Mouse (Mus musculus) thymus, postnatal 14 days (tissue): Measurements from ENCODE around the gene Pip5kl1.
A peak's percentile ranks its signal among the peaks of the same experiment; 100 is the strongest.

Source experiments
- DNase-seq: peaks from one replicate; pipeline ENCODE4 v3.0.0; 2021

Gene Pip5kl1

DNA sequence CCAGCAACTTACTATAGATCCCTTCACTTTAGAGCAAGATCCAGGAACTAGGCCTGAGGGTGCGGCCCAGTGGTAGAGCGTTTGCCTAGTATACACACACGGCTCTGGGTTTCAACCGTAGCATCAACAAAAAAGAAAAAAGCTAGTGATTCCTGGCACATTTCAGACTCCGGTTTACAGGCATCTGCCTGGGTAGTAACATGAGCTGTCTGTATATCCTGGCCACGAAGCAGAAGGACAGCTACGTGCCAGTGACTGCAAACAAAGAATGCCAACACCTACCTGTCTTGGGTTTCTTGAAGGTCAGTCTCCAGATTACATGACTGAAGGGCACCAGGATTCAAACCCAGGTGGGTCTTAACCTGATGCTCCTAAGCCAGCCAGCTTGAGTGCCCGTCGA, 25.4 kb upstream of the Pip5kl1 start:
- no peak for DNase-seq

GRCm38 (mm10) chr2:32549764-32550163, 24.8 kb upstream of the Pip5kl1 start:
- no peak for DNase-seq

DNA sequence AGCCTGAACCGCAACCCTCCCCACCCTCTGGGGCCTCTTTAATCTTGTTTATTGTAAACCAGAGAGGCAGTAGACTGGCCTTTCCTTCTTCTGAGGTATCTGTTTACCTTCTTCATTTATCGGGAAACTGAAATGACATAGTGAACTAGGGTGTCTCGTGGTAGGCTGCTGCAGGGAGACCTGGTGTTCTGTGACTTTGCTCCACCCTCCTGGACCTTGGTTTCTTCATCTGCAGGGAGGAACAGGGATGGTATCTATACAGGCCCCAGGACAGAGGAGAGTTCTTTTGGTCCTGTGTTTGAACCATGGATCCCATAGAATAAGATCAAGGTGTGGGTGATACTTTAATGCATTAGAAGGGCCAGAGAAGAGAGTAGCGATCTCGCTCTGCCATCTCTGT, 23.4 kb upstream of the Pip5kl1 start:
- no peak for DNase-seq

GRCm38 (mm10) chr2:32553592-32554148, 20.9 kb upstream of the Pip5kl1 start:
- DNase-seq: no peak

GRCm38 (mm10) chr2:32555484-32555883, 19.1 kb upstream of the Pip5kl1 start:
- no peak for DNase-seq

DNA sequence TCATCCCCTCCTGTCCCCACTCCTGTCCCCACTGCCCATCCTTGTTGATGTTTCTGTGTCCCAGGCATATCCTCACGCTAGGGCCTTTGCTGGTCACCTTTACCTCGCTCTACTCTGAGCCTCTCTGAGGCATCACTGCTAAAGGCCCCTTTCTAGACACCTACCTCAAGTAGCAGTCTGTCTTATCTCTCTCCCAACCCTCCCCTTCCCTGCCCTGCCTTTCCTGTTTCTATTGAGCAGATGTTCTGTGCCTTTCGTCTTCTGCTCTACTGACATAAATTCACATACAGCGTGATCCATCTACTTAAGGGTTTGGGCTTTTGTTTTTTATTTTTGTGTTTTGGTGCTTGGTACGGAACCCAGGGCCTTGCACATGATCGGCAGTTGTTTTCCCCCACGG, 18.6 kb upstream of the Pip5kl1 start:
- peak; percentile 59 for DNase-seq

DNA sequence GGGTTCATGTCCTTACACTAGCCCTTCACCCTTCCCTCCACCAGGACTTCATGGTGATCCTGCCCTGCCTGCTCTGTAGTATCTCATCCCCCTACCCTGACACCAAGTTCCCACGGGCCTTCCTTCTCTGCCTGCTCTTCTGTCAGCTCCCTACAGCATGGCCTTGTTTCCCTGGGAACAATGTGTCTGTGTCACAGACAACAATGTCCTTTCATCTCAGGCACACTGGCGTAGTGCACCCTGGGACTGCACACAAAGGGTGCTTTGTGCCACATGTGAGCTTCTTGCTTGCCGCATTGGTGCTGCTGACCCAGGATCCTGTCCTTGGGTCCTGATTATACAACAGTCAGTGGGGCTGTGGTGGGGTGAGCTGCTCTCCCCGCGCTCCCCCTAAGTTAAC, 15.0 kb upstream of the Pip5kl1 start:
- no peak for DNase-seq

GRCm38 (mm10) chr2:32566536-32567063, 8.0 kb upstream of the Pip5kl1 start:
- peak; percentile 75 for DNase-seq

DNA sequence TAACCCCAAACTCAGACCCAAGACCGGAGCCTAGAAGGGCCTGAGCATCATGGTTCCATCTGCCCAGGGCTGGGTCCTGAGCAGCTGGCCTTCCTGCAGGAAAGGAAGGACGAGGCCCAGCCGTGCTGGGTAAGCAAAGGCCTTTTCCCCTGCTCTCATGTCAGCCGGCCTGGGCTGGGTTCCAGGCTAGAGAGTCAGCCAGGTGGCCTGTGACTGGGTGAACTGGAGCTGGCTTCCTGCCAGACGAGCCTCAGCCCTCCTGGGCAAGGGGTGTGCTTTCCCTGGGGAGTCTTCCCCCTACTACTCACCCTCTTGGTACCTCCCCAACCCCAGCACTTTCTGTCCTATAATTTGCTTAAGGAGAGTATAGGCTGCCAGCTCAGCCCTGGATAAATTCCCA, 6.4 kb upstream of the Pip5kl1 start:
- DNase-seq: no peak

GRCm38 (mm10) chr2:32568941-32569340, 5.7 kb upstream of the Pip5kl1 start:
- DNase-seq: no peak

- DNase-seq: peak; percentile 92
Measured at GRCm38 (mm10) chr2:32570698-32571494, 3.7 kb upstream of the Pip5kl1 start, which contains the start of gene Dpm2. Gene Dpm2 (plus strand): TSS chr2:32570858.

DNA sequence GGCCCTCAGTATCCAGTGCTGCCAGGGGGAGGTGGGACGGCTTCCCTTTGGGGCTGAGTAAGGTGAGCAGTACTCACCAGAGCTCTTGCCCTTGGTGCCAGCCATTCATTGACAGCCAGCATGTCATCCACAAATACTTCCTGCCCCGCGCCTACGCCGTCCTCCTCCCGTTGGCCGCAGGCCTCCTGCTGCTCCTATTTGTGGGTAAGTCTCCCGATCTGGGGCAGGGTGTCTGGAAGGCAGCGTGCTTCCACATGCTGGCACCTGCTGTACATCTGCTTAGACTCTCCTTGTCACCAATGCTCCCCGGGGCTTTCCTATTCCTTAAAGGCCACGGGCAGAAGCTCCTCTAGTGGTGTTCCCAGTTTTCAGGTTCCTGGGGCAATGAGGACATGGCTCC, 2.4 kb upstream of the Pip5kl1 start:
- no peak for DNase-seq

GRCm38 (mm10) chr2:32574901-32575585, 446 bp downstream of the Pip5kl1 start:
- peak; percentile 72 for DNase-seq

DNA sequence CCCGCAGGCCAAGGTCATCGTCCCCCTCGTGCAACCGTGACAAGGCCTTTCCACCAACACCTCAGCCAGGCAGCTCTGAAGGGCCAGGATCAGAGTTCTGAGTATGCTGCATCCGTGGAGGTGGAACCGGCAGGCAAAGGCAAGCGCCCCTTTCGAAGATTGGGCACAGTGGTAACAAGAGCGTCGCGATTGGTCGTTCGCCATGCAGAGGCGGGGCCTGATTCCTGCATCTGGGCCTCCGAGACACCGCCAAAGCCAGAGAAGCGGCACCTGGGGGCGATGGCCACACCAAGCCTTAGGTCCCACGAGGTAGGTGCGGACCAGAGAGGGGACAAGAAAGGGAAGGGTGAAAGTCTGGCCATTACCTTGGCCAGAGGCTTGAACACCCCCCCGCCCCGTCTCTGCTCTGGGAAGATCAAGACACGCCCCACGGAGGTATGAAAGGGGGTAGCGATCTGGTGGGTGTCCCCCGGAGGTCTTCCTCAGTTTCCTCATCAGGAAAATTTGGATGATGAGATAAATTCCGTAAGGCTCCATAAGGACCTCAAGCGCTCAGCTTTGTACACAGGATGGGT, 1.1 kb downstream of the Pip5kl1 start, which contains the start of gene 9430097D07Rik:
9430097D07Rik (minus strand) TSS at position 99 of the 575 bp plus-strand sequence.
- DNase-seq: peak; percentile 74

GRCm38 (mm10) chr2:32576532-32576931, 1.9 kb downstream of the Pip5kl1 start:
- DNase-seq: no peak

DNA sequence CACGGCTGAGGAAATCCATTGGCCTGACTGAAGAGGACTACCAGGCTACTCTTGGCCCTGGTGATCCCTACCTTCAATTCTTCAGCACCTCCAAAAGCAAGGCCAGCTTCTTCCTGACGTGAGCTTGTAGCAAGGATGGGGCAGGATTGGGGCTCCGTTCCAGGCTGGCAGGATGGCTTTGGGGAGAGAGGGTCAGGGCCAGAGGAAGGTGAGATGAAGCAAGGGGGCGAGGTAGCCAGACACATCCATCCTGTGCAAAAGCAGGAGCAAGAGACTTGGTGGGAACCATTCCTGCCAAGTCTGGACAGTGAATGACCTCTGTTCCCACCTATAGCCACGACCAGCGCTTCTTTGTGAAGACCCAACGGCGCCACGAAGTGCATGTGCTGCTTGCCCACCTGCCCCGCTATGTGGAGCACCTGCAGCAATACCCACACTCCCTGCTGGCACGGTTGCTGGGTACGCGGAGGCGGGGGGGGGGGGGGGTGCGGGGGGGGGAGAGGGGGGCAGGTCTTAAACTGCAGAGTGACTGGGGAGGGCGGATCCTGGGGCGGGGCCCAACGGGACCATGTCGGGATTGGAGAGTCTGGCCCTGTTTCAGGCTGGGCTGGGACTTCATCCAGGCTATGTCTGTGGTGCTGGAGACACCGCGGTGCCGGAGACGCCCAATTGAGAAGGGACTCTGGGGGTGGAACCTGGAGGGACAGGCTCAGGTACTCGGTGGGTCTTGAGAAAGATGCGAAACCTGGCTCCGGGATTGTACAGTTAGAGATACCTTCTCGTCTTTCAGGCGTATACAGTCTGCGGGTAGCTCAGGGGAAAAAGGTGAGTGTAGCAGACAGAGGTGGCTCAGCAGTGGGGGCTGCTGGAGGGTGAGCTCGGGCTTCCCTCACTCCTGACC, 3.8 kb downstream of the Pip5kl1 start:
- no peak for DNase-seq

GRCm38 (mm10) chr2:32581450-32582095, 7.0 kb downstream of the Pip5kl1 start:
- DNase-seq: peak; percentile 33

DNA sequence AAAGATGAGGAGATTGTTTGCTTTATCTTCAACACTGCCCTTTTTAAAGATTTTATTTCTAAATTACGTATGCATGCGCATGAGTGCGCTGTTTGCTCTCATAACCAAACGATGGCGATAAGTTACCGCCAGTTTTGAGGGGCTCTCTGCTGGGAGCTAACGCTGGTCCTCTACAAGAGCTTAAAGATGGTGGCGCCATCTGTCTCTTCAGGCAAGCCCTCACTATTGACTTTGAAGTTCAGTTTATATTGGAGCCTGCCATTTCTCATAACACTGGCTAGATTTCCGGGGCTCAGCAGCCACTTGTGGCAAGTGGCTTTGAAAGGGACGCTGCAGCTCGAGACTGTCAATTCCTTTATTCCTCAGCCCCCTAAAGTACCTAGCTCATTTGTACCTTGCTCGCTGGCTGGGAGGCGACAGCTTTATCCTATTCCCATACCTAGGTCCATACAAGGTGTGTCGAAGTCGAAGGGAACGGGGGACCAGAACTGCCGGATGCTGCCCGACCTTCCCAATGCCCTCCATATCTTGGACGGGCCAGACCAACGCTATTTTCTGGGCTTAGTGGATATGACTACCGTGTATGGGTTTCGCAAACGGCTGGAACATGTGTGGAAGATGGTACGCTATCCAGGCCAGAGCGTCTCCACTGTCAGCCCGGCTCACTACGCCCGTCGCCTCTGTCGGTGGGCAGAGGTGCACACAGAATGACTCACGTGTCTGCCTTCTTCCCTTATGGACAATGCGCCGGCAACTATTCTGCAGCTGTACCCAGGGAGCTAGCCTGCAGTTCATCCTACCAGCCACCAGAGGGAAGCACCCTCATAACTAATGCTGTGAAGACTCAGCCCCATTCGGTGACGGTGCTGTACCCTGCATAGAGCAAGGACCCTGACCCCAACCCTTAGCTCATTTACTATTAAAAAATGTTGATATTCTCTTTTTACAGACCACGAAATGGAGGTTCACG, 8.5 kb downstream of the Pip5kl1 start:
- DNase-seq: peak; percentile 83

- no peak for DNase-seq
Measured at GRCm38 (mm10) chr2:32585149-32585714, 10.6 kb downstream of the Pip5kl1 start.

- DNase-seq: peak; percentile 95
Measured at GRCm38 (mm10) chr2:32586871-32587351, 12.3 kb downstream of the Pip5kl1 start, which contains the start of gene St6galnac4. Gene St6galnac4 (plus strand): TSS chr2:32587095.
